Mouse (Mus musculus) hindbrain, embryonic 15.5 days (tissue): ENCODE measurements around the gene Trim25. TPM values are rescaled to one million over a fixed set of nuclear protein-coding genes. Genes with fewer than 3 reads are reported as not detected.
"Not testable (repeated sequence)": the region's sequence is repeated elsewhere in the genome, so short reads cannot be mapped to it uniquely, and the experiment has no call there.

Experiments
- ATAC-seq: fragments of 200-750 bp; cut with Nextera tagmentation; 2 replicates; pipeline ENCODE4 v1.8.0; 2017; ENCODE audit warnings: low read depth, moderate number of reproducible peaks, moderate TSS enrichment; ENCODE audit not compliant: low FRiP score
- H3K27ac ChIP-seq: fragments of 300-500 bp; sonication (generic); replicated peaks from 2 replicates; pipeline ENCODE4 v1.5.1; 2015; ENCODE audit warnings: mild to moderate bottlenecking, inconsistent platforms
- H3K27me3 ChIP-seq: fragments of 300-500 bp; sonication (generic); 2 replicates; pipeline ENCODE4 v1.6.1; 2015; ENCODE audit warnings: control low read depth, inconsistent platforms
- H3K36me3 ChIP-seq: fragments of 300-500 bp; sonication (generic); 2 replicates; pipeline ENCODE4 v1.6.1; 2015; ENCODE audit warnings: control low read depth, inconsistent platforms
- H3K4me1 ChIP-seq: fragments of 300-500 bp; sonication (generic); replicated peaks from 2 replicates; pipeline ENCODE4 v1.6.1; 2015; ENCODE audit warnings: control low read depth, inconsistent platforms
- H3K4me2 ChIP-seq: fragments of 300-500 bp; sonication (generic); 2 replicates; pipeline ENCODE4 v1.6.1; 2015; ENCODE audit warnings: moderate library complexity, mild to moderate bottlenecking, inconsistent platforms
- H3K4me3 ChIP-seq: fragments of 300-500 bp; sonication (generic); 2 replicates; pipeline ENCODE4 v1.5.1; 2015; ENCODE audit warnings: mild to moderate bottlenecking, inconsistent platforms
- H3K9ac ChIP-seq: fragments of 300-500 bp; sonication (generic); 2 replicates; pipeline ENCODE4 v1.6.1; 2015; ENCODE audit warnings: inconsistent platforms
- H3K9me3 ChIP-seq: fragments of 300-500 bp; sonication (generic); 2 replicates; pipeline ENCODE4 v1.6.1; 2016; ENCODE audit warnings: control low read depth, inconsistent platforms
- WGBS: fragments of 180-500 bp; shearing (Covaris S2); methylation state at CpG from one replicate; pipeline ENCODE4 v1.1.7; 2015; 5-methylcytosine and 5-hydroxymethylcytosine counted together
- polyA plus RNA-seq: library from polyadenylated mRNA; unstranded; fragments of >200 nt; fragmentation: Nextera tagmentation; extraction: Ambion mirVana; gene quantifications from 2 replicates; pipeline ENCODE4 v1.2.1, GENCODE M21; 2015

Gene Trim25
- polyA plus RNA-seq, 1 experiment from 2014 or later: 5.1 TPM

DNA sequence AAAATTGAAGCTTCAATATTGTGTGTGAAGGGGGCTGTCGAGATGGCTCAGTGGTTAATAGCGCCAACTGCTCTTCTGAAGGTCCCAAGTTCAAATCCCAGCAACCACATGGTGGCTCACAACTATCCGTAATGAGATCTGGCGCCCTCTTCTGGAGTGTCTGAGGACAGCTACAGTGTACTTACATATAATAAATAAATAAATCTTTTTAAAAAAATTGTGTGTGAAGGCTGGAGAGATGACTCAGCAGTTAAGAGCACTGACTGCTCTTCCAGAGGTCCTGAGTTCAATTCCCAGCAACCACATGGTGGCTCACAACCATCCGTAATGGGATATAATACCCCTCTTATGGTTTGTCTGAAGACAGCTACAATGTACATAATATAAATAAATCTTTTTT is 1.8 kb upstream of the Trim25 start:
- H3K4me3 ChIP-seq, H3K9ac ChIP-seq, H3K27ac ChIP-seq, H3K4me1 ChIP-seq, ATAC-seq, H3K4me2 ChIP-seq, H3K36me3 ChIP-seq, H3K9me3 ChIP-seq: not testable (repeated sequence)
- H3K27me3 ChIP-seq: peaks cover 15% of the 10 kb centered on the region
- 86% methylated on average over 5 of the region's 5 CpGs for WGBS

DNA sequence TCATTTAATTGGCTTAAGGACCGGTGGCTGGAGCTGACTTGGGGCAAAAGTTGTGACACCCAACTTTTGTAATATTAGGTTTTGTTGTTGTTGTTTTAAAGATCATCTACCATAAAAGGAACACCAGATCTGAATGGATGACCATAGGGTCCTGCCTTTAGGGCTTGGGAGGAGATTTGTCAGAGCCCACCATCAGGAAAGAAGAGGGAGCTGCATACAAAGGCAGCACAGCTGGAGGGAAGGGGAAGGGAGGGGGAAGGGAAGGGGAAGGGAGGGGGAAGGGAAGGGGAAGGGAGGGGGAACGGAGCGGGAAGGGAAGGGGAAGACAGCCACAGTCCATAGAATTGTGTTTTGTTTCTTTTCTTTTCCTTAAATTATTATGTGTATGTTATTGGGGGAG is 770 bp upstream of the Trim25 start:
- H3K27me3 ChIP-seq: peaks cover 15% of the 10 kb centered on the region
- H3K9me3 ChIP-seq: no peaks in the 10 kb centered on the region
- peaks cover 3% of the 10 kb centered on the region; the same call in 1 of the 2 replicates for H3K4me1 ChIP-seq
- ATAC-seq: no peak
- no peak overlapping the region; the same call in 1 of the 2 replicates for H3K27ac ChIP-seq
- H3K4me2 ChIP-seq: no peak overlapping the region
- no peak overlapping the region for H3K9ac ChIP-seq
- H3K4me3 ChIP-seq: no peak overlapping the region
- H3K36me3 ChIP-seq: no peaks in the 10 kb centered on the region
- WGBS: 21% methylated on average over 3 of the region's 3 CpGs

DNA sequence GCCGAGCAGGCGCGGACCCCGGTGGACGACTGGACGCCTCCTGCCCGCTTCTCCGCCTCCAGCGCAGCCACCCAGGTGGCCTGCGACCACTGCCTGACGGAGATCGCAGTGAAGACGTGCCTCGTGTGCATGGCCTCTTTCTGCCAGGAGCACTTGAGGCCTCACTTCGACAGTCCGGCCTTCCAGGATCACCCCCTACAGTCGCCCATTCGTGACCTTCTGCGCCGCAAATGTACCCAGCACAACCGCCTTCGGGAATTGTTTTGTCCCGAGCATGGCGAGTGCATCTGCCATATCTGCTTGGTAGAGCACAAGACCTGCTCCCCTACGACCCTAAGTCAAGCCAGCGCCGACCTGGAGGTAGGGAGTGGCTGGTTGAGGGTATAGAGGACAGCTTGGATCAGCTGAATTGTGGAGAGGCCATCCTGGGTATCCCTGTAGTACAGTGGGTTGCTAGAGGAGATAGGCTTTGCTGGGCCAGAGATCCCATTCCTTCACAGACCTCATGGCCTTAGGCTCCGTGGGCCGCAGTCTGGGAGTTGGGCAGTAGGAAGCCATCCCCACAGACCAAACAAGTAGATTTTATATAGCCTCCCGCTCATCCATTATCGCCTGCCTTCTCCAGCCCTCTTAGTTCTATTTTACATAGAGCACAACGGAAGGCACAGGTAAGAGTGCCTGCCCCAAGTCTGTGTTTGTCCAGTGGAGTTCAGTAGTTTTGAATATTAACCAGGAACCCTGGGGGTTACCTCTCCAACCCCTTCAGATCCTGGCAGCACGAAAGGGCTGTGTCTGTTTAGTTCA is 749 bp downstream of the Trim25 start:
- H3K9ac ChIP-seq: peak overlapping the region; percentile 19; the same call in 1 of the 2 replicates
- peaks cover 15% of the 10 kb centered on the region for H3K27me3 ChIP-seq
- H3K27ac ChIP-seq: no peak overlapping the region; the same call in 1 of the 2 replicates
- H3K9me3 ChIP-seq: no peaks in the 10 kb centered on the region
- peak overlapping the region; percentile 37 for H3K4me3 ChIP-seq
- H3K4me1 ChIP-seq: peaks cover 3% of the 10 kb centered on the region; the same call in 1 of the 2 replicates
- 30% methylated on average over 33 of the region's 33 CpGs for WGBS
- ATAC-seq: no peak
- H3K36me3 ChIP-seq: no peaks in the 10 kb centered on the region
- H3K4me2 ChIP-seq: peak overlapping the region; percentile 50

DNA sequence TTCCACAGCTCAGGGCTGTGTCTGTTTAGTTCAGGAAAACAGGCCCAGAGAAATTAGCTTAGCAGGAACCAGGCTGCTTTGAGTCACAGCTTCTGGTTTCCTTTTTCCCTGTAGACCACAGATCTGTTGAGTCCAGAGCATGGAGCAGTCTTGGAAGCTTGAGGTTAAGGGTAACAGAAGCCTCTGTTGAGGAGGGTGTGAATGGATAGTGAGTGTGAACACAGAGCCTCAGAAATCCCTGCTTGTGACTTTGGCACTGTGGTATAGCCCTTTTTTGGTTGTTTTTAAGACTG is 1.3 kb downstream of the Trim25 start:
- Histone ChIP-seq H3K9ac (no peak overlapping the region), H3K27me3 (peaks cover 15% of the 10 kb centered on the region), H3K9me3 (no peaks in the 10 kb centered on the region), H3K4me3 (no peak overlapping the region; the same call in 1 of the 2 replicates), H3K4me2 (no peak overlapping the region), H3K36me3 (no peaks in the 10 kb centered on the region), H3K4me1 (peaks cover 3% of the 10 kb centered on the region; the same call in 1 of the 2 replicates), H3K27ac (no peak overlapping the region)
- ATAC-seq: no peak

DNA sequence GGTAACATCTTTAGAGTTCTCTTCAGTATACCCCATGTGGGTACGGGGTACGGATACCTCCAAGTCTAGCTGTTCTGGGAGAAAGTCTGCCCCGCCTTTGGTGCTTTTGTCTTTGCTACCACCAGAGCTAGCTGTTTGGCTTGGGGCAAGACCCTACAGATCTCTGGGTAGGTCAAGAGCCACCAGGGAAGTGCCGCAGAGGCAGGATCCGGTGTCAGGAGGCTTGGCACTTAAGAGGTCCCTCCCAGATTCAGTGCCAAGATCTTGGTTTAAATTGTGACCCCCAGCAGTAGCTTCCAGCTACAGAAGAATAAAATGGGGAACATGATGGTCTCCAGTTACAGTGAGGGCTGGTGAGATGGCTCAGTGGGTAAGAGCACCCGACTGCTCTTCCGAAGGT is 2.4 kb downstream of the Trim25 start:
- H3K27ac ChIP-seq: no peak overlapping the region
- H3K36me3 ChIP-seq: no peaks in the 10 kb centered on the region
- ATAC-seq: no peak
- H3K9me3 ChIP-seq: no peaks in the 10 kb centered on the region
- H3K4me2 ChIP-seq: peak overlapping the region; percentile 14; the same call in 1 of the 2 replicates
- H3K4me3 ChIP-seq: no peak overlapping the region
- peaks cover 3% of the 10 kb centered on the region; the same call in 1 of the 2 replicates for H3K4me1 ChIP-seq
- peaks cover 15% of the 10 kb centered on the region for H3K27me3 ChIP-seq
- no peak overlapping the region for H3K9ac ChIP-seq
- WGBS: 93% methylated on average over 7 of the region's 7 CpGs

DNA sequence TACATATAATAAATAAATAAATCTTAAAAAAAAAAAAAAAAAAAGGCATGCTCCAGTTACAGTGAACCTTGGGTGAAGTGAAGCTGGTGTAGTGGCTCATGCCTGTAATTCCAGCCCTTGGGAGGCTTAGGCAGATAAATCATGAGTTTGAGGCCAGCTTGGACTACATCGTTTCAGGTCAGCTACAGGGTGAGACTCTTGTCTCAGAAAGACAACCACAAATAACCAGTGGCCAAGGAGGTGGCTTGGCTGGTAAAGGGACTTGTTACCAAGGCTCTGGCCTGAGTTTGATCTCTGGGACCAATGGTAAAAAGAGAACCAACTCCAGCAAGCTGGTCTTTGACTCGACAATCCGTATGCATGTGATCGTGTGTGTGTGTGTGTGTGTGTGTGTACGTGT is 2.9 kb downstream of the Trim25 start:
- Histone ChIP-seq H3K4me2 (no peak overlapping the region), H3K4me1 (peaks cover 3% of the 10 kb centered on the region; the same call in 1 of the 2 replicates), H3K36me3 (no peaks in the 10 kb centered on the region), H3K27ac (no peak overlapping the region), H3K9ac (no peak overlapping the region), H3K4me3 (no peak overlapping the region), H3K9me3 (no peaks in the 10 kb centered on the region), H3K27me3 (peaks cover 15% of the 10 kb centered on the region)
- no peak for ATAC-seq
- WGBS: 90% methylated on average over 5 of the region's 5 CpGs

DNA sequence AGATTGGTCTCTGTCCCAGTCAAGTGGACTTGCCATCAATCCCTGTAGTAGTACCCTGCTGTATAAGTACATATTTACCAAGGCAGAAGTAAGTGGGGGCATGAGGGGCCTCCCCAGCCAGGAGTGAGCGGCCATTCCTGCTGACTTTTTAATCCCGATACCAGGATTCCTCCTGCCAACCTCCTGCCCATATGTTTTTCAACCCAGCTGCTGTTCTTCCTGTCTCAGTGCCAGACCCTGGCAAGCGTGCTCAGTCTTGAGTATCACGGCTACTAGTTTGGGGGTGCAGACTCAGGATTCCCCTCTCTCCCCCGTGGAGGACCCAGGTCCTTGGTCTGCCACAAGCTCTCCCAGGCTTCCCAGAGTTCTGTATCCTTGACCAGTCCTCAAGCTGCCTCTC is 3.4 kb downstream of the Trim25 start:
- ATAC-seq: no peak
- H3K9ac ChIP-seq: no peak overlapping the region
- 77% methylated on average over 5 of the region's 5 CpGs for WGBS
- H3K4me1 ChIP-seq: peaks cover 3% of the 10 kb centered on the region; the same call in 1 of the 2 replicates
- no peaks in the 10 kb centered on the region for H3K9me3 ChIP-seq
- H3K4me2 ChIP-seq: peak overlapping the region; percentile 10; the same call in 1 of the 2 replicates
- no peak overlapping the region for H3K27ac ChIP-seq
- H3K4me3 ChIP-seq: no peak overlapping the region
- H3K36me3 ChIP-seq: no peaks in the 10 kb centered on the region
- peaks cover 15% of the 10 kb centered on the region for H3K27me3 ChIP-seq

DNA sequence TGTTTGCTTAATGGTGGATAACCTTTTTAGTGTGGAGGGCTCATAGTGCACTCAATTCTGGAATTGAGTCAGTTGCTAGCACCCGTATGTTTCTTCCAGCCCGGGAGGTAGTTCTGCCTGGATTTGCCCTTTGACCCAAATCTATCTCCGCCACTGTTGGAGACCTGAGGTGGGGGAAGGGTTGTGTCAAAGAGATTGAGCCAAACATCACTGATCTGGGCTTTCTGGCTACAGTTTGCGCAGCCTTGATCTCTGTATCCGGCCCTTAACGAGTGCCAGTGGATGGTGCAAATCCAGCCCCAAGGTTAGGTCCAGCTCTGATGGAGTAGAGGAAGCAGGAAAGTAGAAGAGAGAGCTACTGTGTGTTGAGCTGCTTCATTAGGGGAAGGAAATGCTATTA is 3.9 kb downstream of the Trim25 start:
- no peak overlapping the region for H3K27ac ChIP-seq
- 67% methylated on average over 6 of the region's 6 CpGs for WGBS
- no peak overlapping the region for H3K4me3 ChIP-seq
- H3K9ac ChIP-seq: no peak overlapping the region
- no peaks in the 10 kb centered on the region for H3K9me3 ChIP-seq
- peak overlapping the region; percentile 10; the same call in 1 of the 2 replicates for H3K4me2 ChIP-seq
- ATAC-seq: no peak
- peaks cover 3% of the 10 kb centered on the region; the same call in 1 of the 2 replicates for H3K4me1 ChIP-seq
- peaks cover 15% of the 10 kb centered on the region for H3K27me3 ChIP-seq
- no peaks in the 10 kb centered on the region for H3K36me3 ChIP-seq

DNA sequence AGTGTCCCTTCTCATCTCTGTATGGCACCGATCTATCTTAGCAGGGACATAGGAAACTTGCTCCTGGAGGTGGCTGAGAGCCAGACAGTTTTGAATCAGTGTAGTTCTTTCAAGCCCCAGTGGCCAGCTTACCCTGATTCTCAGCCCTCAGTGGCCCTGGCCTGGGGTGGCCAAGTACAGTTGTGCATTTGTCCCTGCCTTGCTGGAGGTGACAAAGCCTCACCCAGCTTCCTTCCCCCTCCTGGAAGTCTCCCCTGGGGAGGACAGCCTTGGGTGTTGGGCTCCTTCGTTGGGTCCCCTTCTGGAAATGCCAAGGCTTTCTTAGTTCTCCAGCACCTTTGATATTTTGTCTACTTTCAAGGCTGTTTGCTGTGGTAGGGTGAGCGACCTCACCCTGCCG is 4.5 kb downstream of the Trim25 start:
- Histone ChIP-seq H3K36me3 (no peaks in the 10 kb centered on the region), H3K4me2 (no peak overlapping the region), H3K4me3 (no peak overlapping the region), H3K9me3 (no peaks in the 10 kb centered on the region), H3K27me3 (peaks cover 14% of the 10 kb centered on the region), H3K27ac (no peak overlapping the region), H3K9ac (no peak overlapping the region), H3K4me1 (peaks cover 3% of the 10 kb centered on the region; the same call in 1 of the 2 replicates)
- no peak for ATAC-seq
- WGBS: 83% methylated on average over 4 of the region's 4 CpGs

DNA sequence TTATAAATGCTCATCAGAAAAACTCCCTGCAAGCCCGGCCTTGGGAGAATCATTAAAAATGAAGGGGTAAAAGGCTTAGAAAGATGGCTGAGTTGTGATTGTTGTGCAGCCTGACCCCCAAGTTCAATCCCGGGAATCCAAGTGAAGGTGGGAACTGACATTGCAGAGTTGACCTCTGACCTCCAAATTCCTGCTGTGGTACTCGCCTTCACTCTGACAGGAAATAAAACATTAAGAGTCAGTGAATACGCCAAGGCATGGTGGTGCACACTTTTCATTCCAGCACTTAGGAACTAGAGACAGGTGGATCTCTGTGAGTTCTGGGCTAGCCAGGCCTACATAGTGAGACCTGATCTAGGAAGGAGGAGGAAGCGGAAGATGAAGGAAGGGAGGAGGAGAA is 6.3 kb downstream of the Trim25 start:
- 85% methylated on average over 5 of the region's 5 CpGs for WGBS
- no peak for ATAC-seq
- Histone ChIP-seq H3K4me3 (no peak overlapping the region), H3K9ac (no peak overlapping the region), H3K27me3 (no peaks in the 10 kb centered on the region), H3K27ac (no peak overlapping the region), H3K36me3 (no peaks in the 10 kb centered on the region), H3K9me3 (no peaks in the 10 kb centered on the region), H3K4me2 (no peak overlapping the region), H3K4me1 (no peaks in the 10 kb centered on the region)

DNA sequence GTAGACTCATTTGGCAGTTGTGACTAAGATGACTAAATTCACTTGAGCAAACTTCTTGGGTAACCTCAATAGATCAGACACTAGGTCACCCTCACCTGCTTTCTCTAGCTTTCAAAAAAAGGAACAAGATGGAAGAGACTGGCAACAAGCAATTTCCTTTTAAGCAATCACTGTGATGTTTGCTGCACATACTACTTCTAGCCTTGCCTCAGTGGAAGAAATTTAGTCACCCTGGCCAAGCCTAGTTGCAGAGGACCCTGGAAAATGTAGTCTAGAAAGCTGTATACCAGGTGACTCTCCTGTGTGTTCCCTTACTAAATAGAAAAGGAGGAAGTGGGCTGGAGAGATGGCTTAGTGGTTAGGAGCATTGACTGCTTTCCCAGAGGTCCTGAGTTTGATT is 7.2 kb downstream of the Trim25 start:
- H3K27me3 ChIP-seq: no peaks in the 10 kb centered on the region
- no peak overlapping the region for H3K4me2 ChIP-seq
- no peaks in the 10 kb centered on the region for H3K9me3 ChIP-seq
- no peaks in the 10 kb centered on the region for H3K36me3 ChIP-seq
- no peak overlapping the region for H3K4me3 ChIP-seq
- no peaks in the 10 kb centered on the region for H3K4me1 ChIP-seq
- H3K27ac ChIP-seq: no peak overlapping the region
- ATAC-seq: no peak
- H3K9ac ChIP-seq: no peak overlapping the region

DNA sequence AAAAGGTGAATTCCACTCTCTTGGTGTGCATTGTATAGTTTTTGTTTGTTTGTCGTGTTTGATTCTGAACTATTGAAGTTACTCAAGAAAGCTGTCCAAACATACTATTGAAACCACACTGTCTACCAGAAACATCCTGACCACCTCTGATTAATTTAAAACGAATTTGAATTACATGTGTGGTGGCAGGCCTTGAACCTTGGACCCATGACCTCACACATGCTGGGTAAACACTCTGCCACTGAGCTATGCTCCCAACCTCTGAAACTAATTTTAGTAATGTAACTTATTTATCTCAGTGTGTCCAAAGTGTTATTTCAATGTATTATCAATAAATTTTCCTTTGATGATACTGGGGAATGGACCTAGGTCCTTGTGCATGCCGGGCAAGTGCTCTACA is 8.4 kb downstream of the Trim25 start:
- Histone ChIP-seq H3K27me3 (no peaks in the 10 kb centered on the region), H3K27ac (no peak overlapping the region), H3K9ac (no peak overlapping the region), H3K4me3 (no peak overlapping the region), H3K36me3 (no peaks in the 10 kb centered on the region), H3K9me3 (no peaks in the 10 kb centered on the region), H3K4me1 (no peaks in the 10 kb centered on the region), H3K4me2 (no peak overlapping the region)
- no peak for ATAC-seq
- 86% methylated on average over 3 of the region's 3 CpGs for WGBS

DNA sequence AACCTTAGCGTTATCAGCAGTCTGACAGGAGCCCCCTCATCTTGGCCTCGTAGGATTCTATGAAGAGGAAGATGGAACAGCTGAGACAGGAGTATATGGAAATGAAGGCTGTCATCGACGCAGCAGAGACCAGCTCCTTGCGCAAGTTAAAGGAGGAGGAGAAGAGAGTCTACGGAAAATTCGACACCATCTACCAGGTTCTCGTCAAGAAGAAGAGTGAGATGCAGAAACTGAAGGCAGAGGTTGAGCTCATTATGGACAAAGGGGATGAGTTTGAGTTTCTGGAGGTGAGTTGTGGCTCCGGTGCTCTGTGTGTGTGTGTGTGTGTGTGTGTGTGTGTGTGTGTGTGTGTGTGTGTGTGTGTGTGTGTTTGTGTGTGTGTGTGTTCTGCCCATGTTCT is 9.9 kb downstream of the Trim25 start:
- no peak overlapping the region for H3K27ac ChIP-seq
- H3K4me3 ChIP-seq: no peak overlapping the region
- H3K27me3 ChIP-seq: no peaks in the 10 kb centered on the region
- no peak for ATAC-seq
- no peaks in the 10 kb centered on the region for H3K36me3 ChIP-seq
- WGBS: 92% methylated on average over 9 of the region's 9 CpGs
- no peaks in the 10 kb centered on the region for H3K4me1 ChIP-seq
- no peak overlapping the region for H3K9ac ChIP-seq
- H3K9me3 ChIP-seq: no peaks in the 10 kb centered on the region
- no peak overlapping the region for H3K4me2 ChIP-seq
